Mouse (Mus musculus): ENCODE measurements at regions not wholly inside any gene's neighbourhood (a gene's known extent, or its start where the extent isn't known, plus 50 kb on each side); places are given as distances from the start of the nearest gene placed in this dataset.

GRCm38 (mm10) chr14:98533600-98533999 lies 364.0 kb upstream of the Dach1 start:
- no peak for DNase-seq (ENCODE audit: low spot score)
- 79% methylated on average over 10 of the region's 10 CpGs for WGBS
- Histone ChIP-seq H3K9me3 (ENCODE audit: control insufficient read depth, low read length) (no peaks in the 10 kb centered on the region), H3K27me3 (replicated peaks; ENCODE audit: control insufficient read depth, insufficient read depth, low read length) (no peaks in the 10 kb centered on the region), H3K4me3 (ENCODE audit: low read depth, low read length) (no peak overlapping the region), H3K4me1 (replicated peaks; ENCODE audit: control insufficient read depth, insufficient read depth, low read length) (no peaks in the 10 kb centered on the region), H3K36me3 (ENCODE audit: control insufficient read depth, insufficient read depth, low read length) (no peaks in the 10 kb centered on the region), H3K4me2 (no peak overlapping the region), H3K27ac (ENCODE audit: low read depth, low read length) (no peak overlapping the region), H3K9ac (ENCODE audit: low read depth, low read length) (no peak overlapping the region)
- no peak for ATAC-seq (replicated peaks; ENCODE audit: low FRiP score)

- no peak for ATAC-seq (replicated peaks; ENCODE audit: low FRiP score)
- H3K4me2 ChIP-seq = no peak overlapping the region
- DNase-seq (ENCODE audit: low spot score) = no peak
- 83% methylated on average over 3 of the region's 3 CpGs for WGBS
- no peak overlapping the region for H3K27ac ChIP-seq (ENCODE audit: low read depth, low read length)
- H3K9ac ChIP-seq (ENCODE audit: low read depth, low read length) = no peak overlapping the region
- H3K27me3 ChIP-seq (replicated peaks; ENCODE audit: control insufficient read depth, insufficient read depth, low read length) = no peaks in the 10 kb centered on the region
- no peak overlapping the region for H3K4me3 ChIP-seq (ENCODE audit: low read depth, low read length)
- H3K9me3 ChIP-seq (ENCODE audit: control insufficient read depth, low read length) = no peaks in the 10 kb centered on the region
- H3K36me3 ChIP-seq (ENCODE audit: control insufficient read depth, insufficient read depth, low read length) = no peaks in the 10 kb centered on the region
- no peaks in the 10 kb centered on the region for H3K4me1 ChIP-seq (replicated peaks; ENCODE audit: control insufficient read depth, insufficient read depth, low read length)
These were observed 351.4 kb upstream of the Dach1 start for GRCm38 (mm10) chr14:98520966-98521365.

GRCm38 (mm10) chr14:98505321-98505720 lies 335.8 kb upstream of the Dach1 start:
- H3K27ac ChIP-seq (ENCODE audit: low read depth, low read length) = no peak overlapping the region
- H3K4me2 ChIP-seq = no peak overlapping the region
- no peaks in the 10 kb centered on the region for H3K4me1 ChIP-seq (replicated peaks; ENCODE audit: control insufficient read depth, insufficient read depth, low read length)
- ATAC-seq (replicated peaks; ENCODE audit: low FRiP score) = no peak
- H3K36me3 ChIP-seq (ENCODE audit: control insufficient read depth, insufficient read depth, low read length) = no peaks in the 10 kb centered on the region
- no peaks in the 10 kb centered on the region for H3K27me3 ChIP-seq (replicated peaks; ENCODE audit: control insufficient read depth, insufficient read depth, low read length)
- no peak for DNase-seq (ENCODE audit: low spot score)
- no peak overlapping the region for H3K4me3 ChIP-seq (ENCODE audit: low read depth, low read length)
- H3K9ac ChIP-seq (ENCODE audit: low read depth, low read length) = no peak overlapping the region
- H3K9me3 ChIP-seq (ENCODE audit: control insufficient read depth, low read length) = no peaks in the 10 kb centered on the region
- 82% methylated on average over 6 of the region's 6 CpGs for WGBS

GRCm38 (mm10) chr14:98477416-98477815 lies 307.9 kb upstream of the Dach1 start:
- Histone ChIP-seq H3K9ac (ENCODE audit: low read depth, low read length) (no peak overlapping the region), H3K27ac (ENCODE audit: low read depth, low read length) (no peak overlapping the region; the same call in 1 of the 2 replicates), H3K9me3 (ENCODE audit: control insufficient read depth, low read length) (no peaks in the 10 kb centered on the region), H3K4me2 (no peak overlapping the region), H3K4me1 (replicated peaks; ENCODE audit: control insufficient read depth, insufficient read depth, low read length) (no peaks in the 10 kb centered on the region), H3K36me3 (ENCODE audit: control insufficient read depth, insufficient read depth, low read length) (no peaks in the 10 kb centered on the region), H3K4me3 (ENCODE audit: low read depth, low read length) (no peak overlapping the region), H3K27me3 (replicated peaks; ENCODE audit: control insufficient read depth, insufficient read depth, low read length) (no peaks in the 10 kb centered on the region)
- WGBS = 70% methylated on average over 8 of the region's 8 CpGs
- no peak for DNase-seq (ENCODE audit: low spot score)
- no peak for ATAC-seq (replicated peaks; ENCODE audit: low FRiP score)

DNA sequence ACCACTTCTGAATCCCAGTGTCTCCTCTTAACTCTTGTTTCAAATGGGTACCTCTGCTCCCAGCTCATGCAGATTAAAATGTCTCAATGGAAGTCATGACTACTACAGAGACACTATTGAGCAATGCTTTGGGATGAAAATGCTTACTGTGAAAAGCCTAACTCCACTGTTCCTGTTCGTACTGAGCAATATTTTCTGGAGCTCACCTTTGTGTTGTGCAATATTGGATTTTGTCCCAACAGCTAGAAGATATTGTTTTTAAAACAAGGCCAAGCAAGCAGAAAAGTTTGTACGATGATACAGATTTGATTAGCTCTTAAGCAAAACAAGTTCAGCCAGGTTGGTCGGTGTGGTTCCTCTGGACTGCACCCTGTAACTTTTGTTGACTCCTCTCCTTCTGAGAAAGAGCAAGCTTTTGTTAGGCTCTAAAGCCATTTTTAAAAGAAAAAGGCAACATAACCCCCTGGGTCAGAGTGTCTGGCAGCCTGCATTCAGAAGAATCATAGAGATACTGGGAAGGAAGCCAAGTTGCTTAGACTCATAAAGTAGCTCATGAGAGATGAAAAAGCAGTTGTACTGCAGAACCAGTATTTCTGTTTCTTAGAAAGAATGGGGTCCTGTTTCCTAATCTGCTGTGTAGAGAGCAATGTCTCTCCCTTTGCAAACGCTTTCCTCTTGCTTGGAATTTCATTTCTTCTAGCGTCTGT lies 302.4 kb upstream of the Dach1 start:
- no peaks in the 10 kb centered on the region for H3K27me3 ChIP-seq (replicated peaks; ENCODE audit: control insufficient read depth, insufficient read depth, low read length)
- no peaks in the 10 kb centered on the region for H3K9me3 ChIP-seq (ENCODE audit: control insufficient read depth, low read length)
- no peak for ATAC-seq (replicated peaks; ENCODE audit: low FRiP score)
- no peaks in the 10 kb centered on the region for H3K4me1 ChIP-seq (replicated peaks; ENCODE audit: control insufficient read depth, insufficient read depth, low read length)
- WGBS = 82% methylated on average over 5 of the region's 5 CpGs
- no peak overlapping the region for H3K4me3 ChIP-seq (ENCODE audit: low read depth, low read length)
- H3K27ac ChIP-seq (ENCODE audit: low read depth, low read length) = no peak overlapping the region
- no peak for DNase-seq (ENCODE audit: low spot score)
- H3K9ac ChIP-seq (ENCODE audit: low read depth, low read length) = no peak overlapping the region
- H3K4me2 ChIP-seq = no peak overlapping the region
- no peaks in the 10 kb centered on the region for H3K36me3 ChIP-seq (ENCODE audit: control insufficient read depth, insufficient read depth, low read length)

DNA sequence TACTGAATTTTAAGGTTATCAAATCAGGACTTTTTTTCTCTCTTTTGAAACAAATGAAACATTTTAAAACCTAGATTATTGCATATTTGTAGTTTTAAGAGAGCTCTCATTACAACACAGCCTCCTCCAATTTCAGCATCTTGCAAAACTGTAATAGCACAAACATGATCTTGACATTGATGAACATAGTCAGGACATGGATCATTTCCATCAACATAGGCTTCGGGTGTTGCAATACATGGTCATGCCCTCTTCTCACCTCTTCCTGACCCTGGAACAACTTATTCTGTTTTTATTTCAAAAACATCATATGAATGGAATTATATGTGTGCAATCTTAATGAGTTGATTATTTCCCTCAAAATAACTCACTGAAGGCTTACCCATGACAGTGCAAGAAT lies 284.9 kb upstream of the Dach1 start:
- no peak for ATAC-seq (replicated peaks; ENCODE audit: low FRiP score)
- no peaks in the 10 kb centered on the region for H3K36me3 ChIP-seq (ENCODE audit: control insufficient read depth, insufficient read depth, low read length)
- no peak for DNase-seq (ENCODE audit: low spot score)
- H3K4me2 ChIP-seq = no peak overlapping the region
- no peak overlapping the region for H3K9ac ChIP-seq (ENCODE audit: low read depth, low read length)
- WGBS = 79% methylated on average over 1 of the region's 1 CpGs
- H3K4me3 ChIP-seq (ENCODE audit: low read depth, low read length) = no peak overlapping the region
- H3K9me3 ChIP-seq (ENCODE audit: control insufficient read depth, low read length) = no peaks in the 10 kb centered on the region
- H3K27me3 ChIP-seq (replicated peaks; ENCODE audit: control insufficient read depth, insufficient read depth, low read length) = no peaks in the 10 kb centered on the region
- H3K4me1 ChIP-seq (replicated peaks; ENCODE audit: control insufficient read depth, insufficient read depth, low read length) = no peaks in the 10 kb centered on the region
- no peak overlapping the region for H3K27ac ChIP-seq (ENCODE audit: low read depth, low read length)

DNA sequence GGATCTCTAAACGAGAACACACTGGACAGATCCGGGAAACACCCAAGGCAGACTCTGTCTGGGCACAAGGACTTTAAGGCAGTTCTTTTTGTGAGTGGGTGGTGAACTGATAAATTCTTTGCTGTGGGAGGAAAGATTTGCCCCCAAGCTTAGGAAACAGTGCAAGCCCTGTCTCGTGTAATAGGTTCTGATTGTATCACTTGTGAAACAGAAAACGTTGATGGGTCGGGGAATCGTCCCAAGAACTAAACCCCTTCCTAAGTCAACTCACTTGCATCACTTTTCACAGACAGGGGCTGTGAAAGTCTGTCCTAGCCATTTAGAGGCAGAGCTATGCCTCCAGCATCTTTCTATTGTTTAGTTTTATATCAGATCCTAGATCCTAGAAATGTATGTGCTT lies 282.6 kb upstream of the Dach1 start:
- 78% methylated on average over 6 of the region's 6 CpGs for WGBS
- Histone ChIP-seq H3K4me2 (no peak overlapping the region), H3K9me3 (ENCODE audit: control insufficient read depth, low read length) (no peaks in the 10 kb centered on the region), H3K4me1 (replicated peaks; ENCODE audit: control insufficient read depth, insufficient read depth, low read length) (no peaks in the 10 kb centered on the region), H3K36me3 (ENCODE audit: control insufficient read depth, insufficient read depth, low read length) (no peaks in the 10 kb centered on the region), H3K4me3 (ENCODE audit: low read depth, low read length) (no peak overlapping the region), H3K27me3 (replicated peaks; ENCODE audit: control insufficient read depth, insufficient read depth, low read length) (no peaks in the 10 kb centered on the region), H3K9ac (ENCODE audit: low read depth, low read length) (no peak overlapping the region), H3K27ac (ENCODE audit: low read depth, low read length) (no peak overlapping the region)
- DNase-seq (ENCODE audit: low spot score) (no peak), ATAC-seq (replicated peaks; ENCODE audit: low FRiP score) (no peak)

GRCm38 (mm10) chr14:98449568-98449967 lies 280.0 kb upstream of the Dach1 start:
- no peak overlapping the region for H3K4me3 ChIP-seq (ENCODE audit: low read depth, low read length)
- no peak for DNase-seq (ENCODE audit: low spot score)
- H3K9ac ChIP-seq (ENCODE audit: low read depth, low read length) = no peak overlapping the region
- WGBS = 74% methylated on average over 5 of the region's 5 CpGs
- H3K4me1 ChIP-seq (replicated peaks; ENCODE audit: control insufficient read depth, insufficient read depth, low read length) = no peaks in the 10 kb centered on the region
- no peak overlapping the region for H3K4me2 ChIP-seq
- no peaks in the 10 kb centered on the region for H3K36me3 ChIP-seq (ENCODE audit: control insufficient read depth, insufficient read depth, low read length)
- H3K27me3 ChIP-seq (replicated peaks; ENCODE audit: control insufficient read depth, insufficient read depth, low read length) = no peaks in the 10 kb centered on the region
- no peak for ATAC-seq (replicated peaks; ENCODE audit: low FRiP score)
- H3K27ac ChIP-seq (ENCODE audit: low read depth, low read length) = no peak overlapping the region
- no peaks in the 10 kb centered on the region for H3K9me3 ChIP-seq (ENCODE audit: control insufficient read depth, low read length)

DNA sequence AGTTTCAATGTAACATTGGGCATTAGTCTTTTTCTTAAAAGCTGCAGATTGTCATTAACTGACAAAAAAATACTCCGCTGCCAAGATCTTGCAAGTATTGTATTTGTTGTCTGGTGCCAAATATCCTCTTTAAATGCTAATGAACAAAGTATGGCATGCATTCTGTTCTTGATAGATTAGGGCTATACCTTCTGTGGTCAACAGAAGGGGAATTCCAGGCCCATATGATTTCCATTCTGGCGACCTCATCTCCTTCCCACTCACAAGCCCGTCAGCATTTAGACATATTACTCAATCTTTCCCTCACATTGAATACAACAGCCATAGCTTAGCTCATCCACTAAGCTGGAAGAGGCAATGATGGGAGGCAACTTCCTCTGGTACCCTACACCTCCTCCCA lies 272.8 kb upstream of the Dach1 start:
- no peak for ATAC-seq (replicated peaks; ENCODE audit: low FRiP score)

More for the DNA sequence above, 272.8 kb upstream of the Dach1 start:
- H3K27me3 ChIP-seq (replicated peaks; ENCODE audit: control insufficient read depth, insufficient read depth, low read length) = no peaks in the 10 kb centered on the region
- H3K9me3 ChIP-seq (ENCODE audit: control insufficient read depth, low read length) = no peaks in the 10 kb centered on the region
- 79% methylated on average over 3 of the region's 3 CpGs for whole genome bisulfite sequencing
- H3K27ac ChIP-seq (ENCODE audit: low read depth, low read length) = no peak overlapping the region
- no peak overlapping the region for H3K9ac ChIP-seq (ENCODE audit: low read depth, low read length)
- H3K4me2 ChIP-seq = no peak overlapping the region
- no peaks in the 10 kb centered on the region for H3K4me1 ChIP-seq (replicated peaks; ENCODE audit: control insufficient read depth, insufficient read depth, low read length)
- H3K36me3 ChIP-seq (ENCODE audit: control insufficient read depth, insufficient read depth, low read length) = no peaks in the 10 kb centered on the region
- H3K4me3 ChIP-seq (ENCODE audit: low read depth, low read length) = no peak overlapping the region
- DNase-seq (ENCODE audit: low spot score) = no peak

Data from liver, embryonic 11.5 days (tissue).